Mouse (Mus musculus) forebrain, embryonic 15.5 days (tissue): ENCODE data around the gene Vmn2r89. TPM values are rescaled to one million over a fixed set of nuclear protein-coding genes. Genes with fewer than 3 reads are reported as not detected.
"Not testable (repeated sequence)": the region's sequence is repeated elsewhere in the genome, so short reads cannot be mapped to it uniquely, and the experiment has no call there.

Source experiments
- ATAC-seq: fragments of 200-750 bp; cut with Nextera tagmentation; replicated peaks from 2 replicates; pipeline ENCODE4 v1.8.0; 2017; ENCODE audit warnings: mild to moderate bottlenecking, moderate TSS enrichment, moderate library complexity
- H3K27ac ChIP-seq: fragments of 300-500 bp; sonication (generic); replicated peaks from 2 replicates; pipeline ENCODE4 v1.5.1; 2015; ENCODE audit warnings: mild to moderate bottlenecking, inconsistent platforms
- H3K27me3 ChIP-seq: fragments of 300-500 bp; sonication (generic); 2 replicates; pipeline ENCODE4 v1.6.1; 2015; ENCODE audit warnings: inconsistent platforms
- H3K36me3 ChIP-seq: fragments of 300-500 bp; sonication (generic); 2 replicates; pipeline ENCODE4 v1.6.1; 2015; ENCODE audit warnings: mild to moderate bottlenecking, inconsistent platforms
- H3K4me1 ChIP-seq: fragments of 300-500 bp; sonication (generic); 2 replicates; pipeline ENCODE4 v1.6.1; 2015; ENCODE audit warnings: inconsistent platforms
- H3K4me2 ChIP-seq: fragments of 300-500 bp; sonication (generic); replicated peaks from 2 replicates; pipeline ENCODE4 v1.6.1; 2015; ENCODE audit warnings: mild to moderate bottlenecking, inconsistent platforms
- H3K4me3 ChIP-seq: fragments of 300-500 bp; sonication (generic); 2 replicates; pipeline ENCODE4 v1.5.1; 2015; ENCODE audit warnings: mild to moderate bottlenecking, inconsistent platforms
- H3K9ac ChIP-seq: fragments of 300-500 bp; sonication (generic); replicated peaks from 2 replicates; pipeline ENCODE4 v1.6.1; 2015; ENCODE audit warnings: mild to moderate bottlenecking, inconsistent platforms
- H3K9me3 ChIP-seq: fragments of 300-500 bp; sonication (generic); 2 replicates; pipeline ENCODE4 v1.6.1; 2016; ENCODE audit warnings: inconsistent platforms
- WGBS: fragments of 180-500 bp; shearing (Covaris S2); methylation state at CpG from one replicate; pipeline ENCODE4 v1.1.7; 2015; ENCODE audit warnings: mixed read lengths; 5-methylcytosine and 5-hydroxymethylcytosine counted together
- polyA plus RNA-seq: library from polyadenylated mRNA; unstranded; fragments of >200 nt; fragmentation: Nextera tagmentation; extraction: Ambion mirVana; gene quantifications from 2 replicates; pipeline ENCODE4 v1.2.1, GENCODE M21; 2015

Gene Vmn2r89
- polyA plus RNA-seq: not detected in 2 replicates

GRCm38 (mm10) chr14:51451557-51451956, at the start of gene Vmn2r89:
Vmn2r89 (plus strand) TSS chr14:51451857.
- WGBS: 80% methylated on average over 2 of the region's 2 CpGs
- not testable (repeated sequence) for H3K27me3 ChIP-seq, H3K9ac ChIP-seq, H3K27ac ChIP-seq, H3K4me3 ChIP-seq, H3K36me3 ChIP-seq, ATAC-seq, H3K9me3 ChIP-seq, H3K4me2 ChIP-seq, H3K4me1 ChIP-seq

GRCm38 (mm10) chr14:51410520-51410919, 41.1 kb upstream of the Vmn2r89 start, which contains the start of gene Vmn2r88:
Vmn2r88 (plus strand) TSS chr14:51410820.
- WGBS: 89% methylated on average over 1 of the region's 1 CpGs

GRCm38 (mm10) chr14:51423885-51424284, 27.8 kb upstream of the Vmn2r89 start:
- no peaks in the 10 kb centered on the region for H3K9me3 ChIP-seq
- H3K9ac ChIP-seq: no peak overlapping the region
- ATAC-seq: no peak
- H3K4me1 ChIP-seq: no peaks in the 10 kb centered on the region
- no peak overlapping the region for H3K27ac ChIP-seq
- no peaks in the 10 kb centered on the region for H3K36me3 ChIP-seq
- no peak overlapping the region for H3K4me3 ChIP-seq
- no peak overlapping the region for H3K4me2 ChIP-seq
- 75% methylated on average over 2 of the region's 2 CpGs for WGBS
- H3K27me3 ChIP-seq: no peaks in the 10 kb centered on the region

More at GRCm38 (mm10) chr14:51410520-51410919, 41.1 kb upstream of the Vmn2r89 start, which contains the start of gene Vmn2r88:
- ATAC-seq: no peak
- Histone ChIP-seq H3K27me3 (no peaks in the 10 kb centered on the region), H3K4me2 (no peak within 1 kb of the TSS), H3K4me3 (no peak within 1 kb of the TSS), H3K9ac (no peak within 1 kb of the TSS), H3K4me1 (no peaks in the 10 kb centered on the region), H3K9me3 (no peaks in the 10 kb centered on the region), H3K27ac (no peak within 1 kb of the TSS), H3K36me3 (no peaks in the 10 kb centered on the region)

GRCm38 (mm10) chr14:51430138-51430537, 21.5 kb upstream of the Vmn2r89 start:
- not testable (repeated sequence) for H3K9me3 ChIP-seq, H3K4me3 ChIP-seq, H3K4me1 ChIP-seq, ATAC-seq, H3K9ac ChIP-seq, H3K4me2 ChIP-seq, H3K27me3 ChIP-seq, H3K36me3 ChIP-seq, H3K27ac ChIP-seq

- 94% methylated on average over 16 of the region's 16 CpGs for WGBS
- H3K36me3 ChIP-seq: no peaks in the 10 kb centered on the region
- H3K4me1 ChIP-seq: no peaks in the 10 kb centered on the region
- peaks cover 7% of the 10 kb centered on the region; the same call in 1 of the 2 replicates for H3K9me3 ChIP-seq
- ATAC-seq: no peak
- no peaks in the 10 kb centered on the region for H3K27me3 ChIP-seq
- no peak overlapping the region for H3K27ac ChIP-seq
- no peak overlapping the region for H3K4me2 ChIP-seq
- no peak overlapping the region for H3K9ac ChIP-seq
- H3K4me3 ChIP-seq: no peak overlapping the region
Observed at GRCm38 (mm10) chr14:51434546-51434945, 17.1 kb upstream of the Vmn2r89 start.

- Histone ChIP-seq H3K36me3 (no peaks in the 10 kb centered on the region), H3K4me3 (no peak overlapping the region), H3K4me1 (no peaks in the 10 kb centered on the region), H3K27me3 (no peaks in the 10 kb centered on the region), H3K27ac (no peak overlapping the region), H3K4me2 (no peak overlapping the region), H3K9ac (no peak overlapping the region), H3K9me3 (peaks cover 7% of the 10 kb centered on the region; the same call in 1 of the 2 replicates)
- no peak for ATAC-seq
- 97% methylated on average over 26 of the region's 26 CpGs for WGBS
Observed at GRCm38 (mm10) chr14:51435020-51435419, 16.6 kb upstream of the Vmn2r89 start.

GRCm38 (mm10) chr14:51438955-51439354, 12.7 kb upstream of the Vmn2r89 start:
- Histone ChIP-seq H3K27ac (no peak overlapping the region), H3K4me1 (no peaks in the 10 kb centered on the region), H3K9me3 (peaks cover 7% of the 10 kb centered on the region; the same call in 1 of the 2 replicates), H3K36me3 (no peaks in the 10 kb centered on the region), H3K4me2 (no peak overlapping the region), H3K4me3 (no peak overlapping the region), H3K9ac (no peak overlapping the region), H3K27me3 (no peaks in the 10 kb centered on the region)
- 78% methylated on average over 4 of the region's 4 CpGs for WGBS
- no peak for ATAC-seq

- H3K36me3 ChIP-seq: not testable (repeated sequence)
- 86% methylated on average over 10 of the region's 10 CpGs for WGBS
Observed at GRCm38 (mm10) chr14:51480278-51480677, 28.6 kb downstream of the Vmn2r89 start.

GRCm38 (mm10) chr14:51481332-51482015, 29.8 kb downstream of the Vmn2r89 start:
- ATAC-seq, H3K27me3 ChIP-seq, H3K4me3 ChIP-seq, H3K4me1 ChIP-seq, H3K4me2 ChIP-seq, H3K27ac ChIP-seq, H3K9ac ChIP-seq, H3K36me3 ChIP-seq, H3K9me3 ChIP-seq: not testable (repeated sequence)
- WGBS: 90% methylated on average over 12 of the region's 12 CpGs

More at GRCm38 (mm10) chr14:51480278-51480677, 28.6 kb downstream of the Vmn2r89 start:
- H3K4me3 ChIP-seq, H3K9ac ChIP-seq, H3K27me3 ChIP-seq, H3K4me1 ChIP-seq, H3K4me2 ChIP-seq, ATAC-seq, H3K27ac ChIP-seq, H3K9me3 ChIP-seq: not testable (repeated sequence)

- no peak for ATAC-seq
- WGBS: 84% methylated on average over 5 of the region's 5 CpGs
- Histone ChIP-seq H3K36me3 (no peaks in the 10 kb centered on the region), H3K27me3 (no peaks in the 10 kb centered on the region), H3K4me1 (no peaks in the 10 kb centered on the region), H3K4me3 (no peak overlapping the region), H3K4me2 (no peak overlapping the region), H3K27ac (no peak overlapping the region), H3K9me3 (no peaks in the 10 kb centered on the region), H3K9ac (no peak overlapping the region)
Observed at GRCm38 (mm10) chr14:51482051-51482715, 30.5 kb downstream of the Vmn2r89 start.

- not testable (repeated sequence) for H3K9me3 ChIP-seq, H3K4me3 ChIP-seq, H3K4me2 ChIP-seq, H3K36me3 ChIP-seq, ATAC-seq, H3K27ac ChIP-seq, H3K27me3 ChIP-seq, H3K9ac ChIP-seq, H3K4me1 ChIP-seq
- WGBS: 88% methylated on average over 10 of the region's 10 CpGs
Observed at GRCm38 (mm10) chr14:51482971-51483381, 31.3 kb downstream of the Vmn2r89 start.

GRCm38 (mm10) chr14:51483671-51484070, 32.0 kb downstream of the Vmn2r89 start:
- H3K36me3 ChIP-seq: no peaks in the 10 kb centered on the region
- no peak overlapping the region for H3K9ac ChIP-seq
- H3K27me3 ChIP-seq: no peaks in the 10 kb centered on the region
- no peaks in the 10 kb centered on the region for H3K9me3 ChIP-seq
- ATAC-seq: no peak
- no peak overlapping the region for H3K4me2 ChIP-seq
- H3K4me3 ChIP-seq: no peak overlapping the region
- no peaks in the 10 kb centered on the region for H3K4me1 ChIP-seq
- WGBS: 88% methylated on average over 1 of the region's 1 CpGs
- H3K27ac ChIP-seq: no peak overlapping the region
